In the genomic region with DNA sequence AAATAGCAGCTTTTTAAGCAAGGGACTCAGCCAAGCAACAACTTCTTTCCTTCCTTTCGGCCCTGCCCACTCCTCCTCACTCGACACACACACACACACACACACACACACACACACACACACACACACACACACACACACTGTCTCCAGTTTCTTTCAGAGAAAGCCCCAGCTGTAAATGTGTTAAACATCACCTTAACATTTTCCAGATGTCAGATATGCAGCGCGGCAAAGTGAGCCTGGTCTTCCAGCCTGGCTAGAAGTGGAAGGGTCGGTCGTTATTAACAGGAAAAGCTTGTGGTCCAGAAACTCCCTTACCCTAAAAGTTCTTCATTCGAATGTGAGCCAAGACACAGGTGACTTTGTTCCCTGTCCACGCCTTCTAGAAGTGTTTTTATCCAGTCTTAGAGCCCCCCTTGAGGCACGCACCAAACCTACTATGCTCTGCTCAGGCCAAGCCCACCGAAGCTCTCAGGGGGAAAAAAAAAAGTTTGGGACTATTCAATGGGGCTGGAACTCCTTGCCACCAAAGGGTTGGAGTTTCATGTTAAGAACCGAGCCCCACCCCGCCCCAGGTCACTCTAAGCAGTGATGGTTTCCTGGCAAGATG, we compare ENCODE assay signal across 8 mouse cellular contexts.
A peak's percentile ranks its signal among the peaks of the same experiment; 100 is the strongest.
DNase-seq lines count a peak whose midpoint lies in the region; ATAC-seq and TF ChIP-seq lines count a peak whose summit lies in the region.

No protein-coding gene starts in this region.

- H3K9me3 ChIP-seq in liver, embryonic 15.5 days (replicated peaks) = no peaks in the 10 kb centered on the region

- ATAC-seq in liver, embryonic 15.5 days (ENCODE audit: insufficient read depth) = no peak

- no peaks in the 10 kb centered on the region for H3K27me3 ChIP-seq in liver, embryonic 15.5 days

- 0 out of 2 replicates have a peak, but pooled peaks cover 10% of the 10 kb centered on the region for H3K4me1 ChIP-seq in liver, embryonic 15.5 days (replicated peaks)

- intact Hi-C loops in gastrocnemius, adult 2 months (cut with DNase I) = loop anchor here (5.0 kb wide), 1 partner anchor 64 kb away; no protein-coding TSS in a partner anchor
- intact Hi-C loops in left cerebral cortex, postnatal 10 days (cut with DNase I) = no loop called here

- H3K9ac ChIP-seq in liver, embryonic 15.5 days = no peak overlapping the region

- no peak for TF ChIP-seq CTCF in gastrocnemius, adult 2 months (IDR thresholded peaks at IDR 0.05)

- DNase-seq in gastrocnemius, adult 2 months = no peak
- DNase-seq in gastrocnemius, adult 18-20 months (ENCODE audit: low spot score) = no peak
- DNase-seq in 3T3-L1 (ENCODE audit: low read depth, low spot score) = peak; percentile 55
- peak; percentile 90 for DNase-seq in forelimb bud, embryonic 11.5 days (ENCODE audit: low read depth, low spot score)
- no peak for DNase-seq in right cerebral cortex, postnatal 10 days (ENCODE audit: low spot score in 2 of 2)
- no peak for DNase-seq in left cerebral cortex, postnatal 10 days (ENCODE audit: extremely low spot score in 1 of 2, low spot score in 2 of 2)
- DNase-seq in spleen, adult 18-20 months = no peak

- peak overlapping the region; percentile 73 for H3K4me3 ChIP-seq in gastrocnemius, adult 2 months
- no peak overlapping the region for H3K4me3 ChIP-seq in liver, embryonic 15.5 days (replicated peaks)

- peak overlapping the region; percentile 92 for H3K27ac ChIP-seq in gastrocnemius, adult 2 months
- no peak overlapping the region for H3K27ac ChIP-seq in liver, embryonic 15.5 days (replicated peaks)

- no peaks in the 10 kb centered on the region for H3K36me3 ChIP-seq in liver, embryonic 15.5 days (replicated peaks)

- WGBS in liver, embryonic 15.5 days (ENCODE audit: insufficient replicate concordance) = 30% methylated on average over 10 of the region's 12 CpGs

- H3K4me2 ChIP-seq in liver, embryonic 15.5 days = peak overlapping the region; percentile 5; the same call in 1 of the 2 replicates

Comparison
In these comparisons a context has a peak if more than half of its experiments do, and no peak if none do; other contexts are left out.
1. DNase-seq: peak in 3T3-L1 (single experiment) and forelimb bud, embryonic 11.5 days (single experiment); none in gastrocnemius, adult 2 months (single experiment), gastrocnemius, adult 18-20 months (single experiment), right cerebral cortex, postnatal 10 days (0 of 2), left cerebral cortex, postnatal 10 days (0 of 2) and spleen, adult 18-20 months (0 of 2).